Mouse (Mus musculus) heart, adult 2 months (tissue): ENCODE measurements around the gene Mbnl2.

Experiments used
- CTCF ChIP-seq: fragments of 200-600 bp; IDR thresholded peaks from 2 replicates; pipeline ENCODE4 v1.8.1; 2022; ENCODE audit warnings: antibody characterized with exemption, mild to moderate bottlenecking, moderate library complexity
- EP300 ChIP-seq: fragments of 200-500 bp; IDR thresholded peaks from 2 replicates; pipeline ENCODE4 v1.6.1; 2011; ENCODE audit warnings: low read depth, low read length, control low read depth; ENCODE audit not compliant: insufficient read depth
- POLR2A ChIP-seq: fragments of 200-500 bp; IDR thresholded peaks from 2 replicates; pipeline ENCODE4 v1.6.1; 2011; ENCODE audit warnings: mild to moderate bottlenecking, low read depth, low read length, control low read depth; ENCODE audit not compliant: insufficient read depth

- TF ChIP-seq POLR2A: no peak
- no peak for TF ChIP-seq CTCF
- no peak for TF ChIP-seq EP300
These were observed 32.5 kb downstream of the Mbnl2 start for GRCm38 (mm10) chr14:120307963-120308362.
